Mouse (Mus musculus) lung, postnatal 0 days (tissue): ENCODE results near the gene Dclk2.

Source experiments
- CTCF ChIP-seq: IDR thresholded peaks from 2 replicates; pipeline ENCODE4 v1.5.1; 2016; ENCODE audit warnings: antibody characterized with exemption, mild to moderate bottlenecking
- EP300 ChIP-seq: IDR thresholded peaks from 2 replicates; pipeline ENCODE4 v1.6.1; 2016; ENCODE audit warnings: antibody characterized with exemption, mild to moderate bottlenecking, control low read depth

GRCm38 (mm10) chr3:86786280-86786679 is 134.4 kb downstream of the Dclk2 start:
- no peak for TF ChIP-seq EP300
- no peak for TF ChIP-seq CTCF
